Mouse (Mus musculus): Measurements from ENCODE around the gene Akr1d1.

Gene Akr1d1

GRCm38 (mm10) chr6:37554327-37554726, 24.4 kb downstream of the Akr1d1 start:
- in situ Hi-C loops (cut with MboI, MseI) = no loop called here

GRCm38 (mm10) chr6:37563861-37564260, 33.9 kb downstream of the Akr1d1 start:
- in situ Hi-C loops (cut with MboI, MseI) = loop anchor here in 1 of 2 experiments (5.0 kb wide), 2 partner anchors 102 to 207 kb away; no protein-coding TSS in a partner anchor

GRCm38 (mm10) chr6:37567363-37567762, 37.4 kb downstream of the Akr1d1 start:
- in situ Hi-C loops (cut with MboI, MseI) = no loop called here

- in situ Hi-C loops (cut with MboI, MseI) = no loop called here
Measured at GRCm38 (mm10) chr6:37571939-37572338, 42.0 kb downstream of the Akr1d1 start.

- in situ Hi-C loops (cut with MboI, MseI) = no loop called here
Measured at GRCm38 (mm10) chr6:37572935-37573334, 43.0 kb downstream of the Akr1d1 start.

- in situ Hi-C loops (cut with MboI, MseI) = loop anchor here in 1 of 2 experiments (5.0 kb wide), 1 partner anchor 497 kb away; no protein-coding TSS in a partner anchor
Measured at GRCm38 (mm10) chr6:37580476-37580875, 50.5 kb downstream of the Akr1d1 start.

- in situ Hi-C loops (cut with MboI, MseI) = no loop called here
Measured at GRCm38 (mm10) chr6:37589340-37589962, 59.5 kb downstream of the Akr1d1 start.

- in situ Hi-C loops (cut with MboI, MseI) = loop anchor here (5.0 kb wide), 2 partner anchors 427 to 477 kb away; no protein-coding TSS in a partner anchor
Measured at GRCm38 (mm10) chr6:37590800-37591199, 60.8 kb downstream of the Akr1d1 start.

- in situ Hi-C loops (cut with MboI, MseI) = loop anchor here (5.0 kb wide), 2 partner anchors 425 to 475 kb away; no protein-coding TSS in a partner anchor
Measured at GRCm38 (mm10) chr6:37592101-37593032, 62.4 kb downstream of the Akr1d1 start.

GRCm38 (mm10) chr6:37593033-37593374, 63.0 kb downstream of the Akr1d1 start:
- in situ Hi-C loops (cut with MboI, MseI) = loop anchor here (5.0 kb wide), 2 partner anchors 424 to 474 kb away; no protein-coding TSS in a partner anchor

- in situ Hi-C loops (cut with MboI, MseI) = loop anchor here (5.0 kb wide), 2 partner anchors 424 to 474 kb away; no protein-coding TSS in a partner anchor
Measured at GRCm38 (mm10) chr6:37593551-37594089, 63.6 kb downstream of the Akr1d1 start.

GRCm38 (mm10) chr6:37597088-37597487, 67.1 kb downstream of the Akr1d1 start:
- in situ Hi-C loops (cut with MboI, MseI) = loop anchor here in 1 of 2 experiments (5.0 kb wide), 1 partner anchor 265 kb away; no protein-coding TSS in a partner anchor

- in situ Hi-C loops (cut with MboI, MseI) = loop anchor here in 1 of 2 experiments (5.0 kb wide), 1 partner anchor 264 kb away; no protein-coding TSS in a partner anchor
Measured at GRCm38 (mm10) chr6:37598033-37598432, 68.1 kb downstream of the Akr1d1 start.

GRCm38 (mm10) chr6:37600976-37601498, 71.1 kb downstream of the Akr1d1 start:
- in situ Hi-C loops (cut with MboI, MseI) = no loop called here

- in situ Hi-C loops (cut with MboI, MseI) = no loop called here
Measured at GRCm38 (mm10) chr6:37602857-37603765, 73.1 kb downstream of the Akr1d1 start.

GRCm38 (mm10) chr6:37604178-37604883, 74.4 kb downstream of the Akr1d1 start:
- in situ Hi-C loops (cut with MboI, MseI) = no loop called here

GRCm38 (mm10) chr6:37604884-37605269, 74.9 kb downstream of the Akr1d1 start:
- in situ Hi-C loops (cut with MboI, MseI) = no loop called here

GRCm38 (mm10) chr6:37607511-37608289, 77.7 kb downstream of the Akr1d1 start:
- in situ Hi-C loops (cut with MboI, MseI) = no loop called here
